Mouse (Mus musculus): ENCODE measurements around the gene Zp1.
A peak's percentile ranks its signal among the peaks of the same experiment; 100 is the strongest.

Zp1 gene

GRCm38 (mm10) chr19:10878201-10878837, 42.1 kb downstream of the Zp1 start:
- no peak for DNase-seq (ENCODE audit: low spot score)

GRCm38 (mm10) chr19:10871328-10871961, 49.0 kb downstream of the Zp1 start:
- DNase-seq (ENCODE audit: low spot score), result no peak

GRCm38 (mm10) chr19:10870676-10871075, 49.8 kb downstream of the Zp1 start:
- no peak for DNase-seq (ENCODE audit: low spot score)

- DNase-seq (ENCODE audit: low spot score), result no peak
These were observed 50.4 kb downstream of the Zp1 start, which contains the start of gene Tmem132a for GRCm38 (mm10) chr19:10869886-10870527. Tmem132a (minus strand) TSS chr19:10869940.

- peak; percentile 65 for DNase-seq (ENCODE audit: low spot score)
These were observed 51.1 kb downstream of the Zp1 start for GRCm38 (mm10) chr19:10869241-10869885.

- DNase-seq (ENCODE audit: low spot score), result no peak
These were observed 51.8 kb downstream of the Zp1 start for GRCm38 (mm10) chr19:10868623-10869141.

GRCm38 (mm10) chr19:10867946-10868622, 52.3 kb downstream of the Zp1 start:
- DNase-seq (ENCODE audit: low spot score), result no peak

GRCm38 (mm10) chr19:10866351-10866750, 54.1 kb downstream of the Zp1 start:
- DNase-seq (ENCODE audit: low spot score), result no peak

Measured in urinary bladder, postnatal 25 days (tissue).